Mouse (Mus musculus): ENCODE measurements at regions not wholly inside any gene's neighbourhood (a gene's known extent, or its start where the extent isn't known, plus 50 kb on each side); places are given as distances from the start of the nearest gene placed in this dataset.

GRCm38 (mm10) chr7:73275814-73276271, 99.5 kb upstream of the Rgma start:
- DNase-seq (ENCODE audit: low spot score): no peak

GRCm38 (mm10) chr7:73278616-73279015, 96.7 kb upstream of the Rgma start:
- no peak for DNase-seq (ENCODE audit: low spot score)

GRCm38 (mm10) chr7:73279936-73280445, 95.3 kb upstream of the Rgma start:
- no peak for DNase-seq (ENCODE audit: low spot score)

- DNase-seq (ENCODE audit: low spot score): no peak
Measured at GRCm38 (mm10) chr7:73286244-73286643, 89.1 kb upstream of the Rgma start.

- no peak for DNase-seq (ENCODE audit: low spot score)
Measured at GRCm38 (mm10) chr7:73293337-73293736, 82.0 kb upstream of the Rgma start.

GRCm38 (mm10) chr7:73294399-73294798, 80.9 kb upstream of the Rgma start:
- no peak for DNase-seq (ENCODE audit: low spot score)

- no peak for DNase-seq (ENCODE audit: low spot score)
Measured at GRCm38 (mm10) chr7:73302501-73302900, 72.8 kb upstream of the Rgma start.

- DNase-seq (ENCODE audit: low spot score): no peak
Measured at GRCm38 (mm10) chr7:73303818-73304217, 71.5 kb upstream of the Rgma start.

- DNase-seq (ENCODE audit: low spot score): no peak
Measured at GRCm38 (mm10) chr7:73304799-73305198, 70.5 kb upstream of the Rgma start.

- DNase-seq (ENCODE audit: low spot score): no peak
Measured at GRCm38 (mm10) chr7:73305286-73305975, 69.9 kb upstream of the Rgma start.

GRCm38 (mm10) chr7:73306296-73306695, 69.0 kb upstream of the Rgma start:
- DNase-seq (ENCODE audit: low spot score): no peak

- DNase-seq (ENCODE audit: low spot score): no peak
Measured at GRCm38 (mm10) chr7:73306728-73307127, 68.6 kb upstream of the Rgma start.

GRCm38 (mm10) chr7:73307586-73308490, 67.5 kb upstream of the Rgma start:
- DNase-seq (ENCODE audit: low spot score): no peak

GRCm38 (mm10) chr7:73308981-73309380, 66.3 kb upstream of the Rgma start:
- no peak for DNase-seq (ENCODE audit: low spot score)

- no peak for DNase-seq (ENCODE audit: low spot score)
Measured at GRCm38 (mm10) chr7:73310056-73310455, 65.3 kb upstream of the Rgma start.

GRCm38 (mm10) chr7:73310581-73311136, 64.7 kb upstream of the Rgma start:
- no peak for DNase-seq (ENCODE audit: low spot score)

- no peak for DNase-seq (ENCODE audit: low spot score)
Measured at GRCm38 (mm10) chr7:73315555-73315954, 59.8 kb upstream of the Rgma start.

- DNase-seq (ENCODE audit: low spot score): no peak
Measured at GRCm38 (mm10) chr7:73317574-73317973, 57.7 kb upstream of the Rgma start.

- DNase-seq (ENCODE audit: low spot score): no peak
Measured at GRCm38 (mm10) chr7:73319004-73319403, 56.3 kb upstream of the Rgma start.

- no peak for DNase-seq (ENCODE audit: low spot score)
Measured at GRCm38 (mm10) chr7:73319994-73320393, 55.3 kb upstream of the Rgma start.

GRCm38 (mm10) chr7:73322466-73323151, 52.7 kb upstream of the Rgma start:
- DNase-seq (ENCODE audit: low spot score): no peak

- no peak for DNase-seq (ENCODE audit: low spot score)
Measured at GRCm38 (mm10) chr7:73323556-73323955, 51.8 kb upstream of the Rgma start.

Measured in urinary bladder, postnatal 10 days (tissue).